10 mouse cellular contexts compared by ENCODE assay signal in the genomic region with DNA sequence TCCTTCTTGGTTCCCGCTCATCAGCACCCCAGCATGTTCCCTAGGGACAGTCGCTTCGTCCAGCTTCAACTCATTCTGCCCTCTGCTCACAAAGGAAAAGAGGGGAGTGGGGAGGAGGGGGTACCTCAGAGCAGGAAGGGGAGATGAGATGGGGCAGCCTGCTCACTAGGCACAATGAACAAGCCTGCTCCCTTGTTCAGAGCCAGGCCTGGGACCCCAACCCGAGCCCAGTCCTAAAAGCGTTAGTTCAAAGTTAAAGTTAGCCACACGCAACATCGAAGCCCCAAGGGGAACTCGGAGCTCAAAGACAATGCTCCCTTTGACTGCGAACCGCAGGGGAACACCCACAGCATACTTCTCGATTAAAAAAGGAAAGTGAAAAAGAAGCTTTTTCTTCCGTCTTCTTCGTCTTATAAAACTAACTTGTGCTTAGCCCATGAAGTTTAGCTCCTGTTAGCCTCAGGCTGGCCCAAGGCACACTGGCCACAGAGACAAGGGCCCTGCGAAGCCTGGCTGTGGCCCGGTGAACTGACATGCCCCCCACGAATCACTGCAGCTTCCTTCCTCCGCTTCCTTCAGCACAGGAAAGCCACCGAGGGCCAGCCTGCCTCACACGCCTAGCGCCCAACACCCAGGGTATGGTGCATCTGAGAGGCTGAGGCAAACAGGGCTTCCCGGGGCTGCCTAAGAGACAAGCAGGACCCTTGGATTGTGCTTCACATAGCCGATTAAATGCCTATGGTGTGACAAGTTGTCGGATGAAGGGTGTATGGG. TPM values are rescaled to one million over a fixed set of nuclear protein-coding genes. Genes with fewer than 3 reads are reported as not detected.
A peak's percentile ranks its signal among the peaks of the same experiment; 100 is the strongest.
DNase-seq lines count a peak whose midpoint lies in the region; ATAC-seq and TF ChIP-seq lines count a peak whose summit lies in the region.
"Had no signal": no experiment of that assay in that cellular context is flagged by ENCODE, and none has a peak within 500 bp of the region (broad histone marks: within the 10 kb centered on the region; RNA-seq: fewer than 3 reads in every experiment).

No protein-coding gene starts in this region.

- no peak for ATAC-seq in heart, embryonic 14.5 days (ENCODE audit: insufficient number of reproducible peaks, insufficient read depth, low FRiP score, low read depth)
- no peak for ATAC-seq in frontal cortex, adult (ENCODE audit: low TSS enrichment)
- ATAC-seq in midbrain, embryonic 14.5 days (ENCODE audit: low FRiP score, low TSS enrichment) = no peak

- H3K4me3 ChIP-seq in gastrocnemius, adult 2 months = peak overlapping the region; percentile 39
- no peak overlapping the region for H3K4me3 ChIP-seq in C2C12 (ENCODE audit: insufficient read depth, poor library complexity, severe bottlenecking)
- no peak overlapping the region for H3K4me3 ChIP-seq in heart, embryonic 14.5 days (ENCODE audit: control insufficient read depth in 1 of 2, insufficient read depth in 1 of 2, low read depth in 1 of 2, low read length in 2 of 2)
- no peak overlapping the region for H3K4me3 ChIP-seq in midbrain, embryonic 14.5 days (replicated peaks; ENCODE audit: low read depth, low read length)
- H3K4me3 ChIP-seq: left cerebral cortex, adult 2 months had no signal

- H3K27me3 ChIP-seq in C2C12 (ENCODE audit: control insufficient read depth, insufficient read depth, insufficient read length) = no peaks in the 10 kb centered on the region
- no peaks in the 10 kb centered on the region; the same call in 1 of the 2 replicates for H3K27me3 ChIP-seq in heart, embryonic 14.5 days (ENCODE audit: control insufficient read depth, insufficient read depth, low read length)
- no peaks in the 10 kb centered on the region for H3K27me3 ChIP-seq in midbrain, embryonic 14.5 days (ENCODE audit: control insufficient read depth, insufficient read depth, low read length)

- TF ChIP-seq CTCF in gastrocnemius, adult 2 months (IDR thresholded peaks at IDR 0.05) = no peak
- TF ChIP-seq CTCF in C2C12 (IDR thresholded peaks at IDR 0.05; ENCODE audit: control insufficient read depth, insufficient read depth, insufficient read length) = no peak

- no peaks in the 10 kb centered on the region for H3K79me3 ChIP-seq in C2C12 (ENCODE audit: low read depth)

- 47% methylated on average over 23 of the region's 23 CpGs for WGBS in heart, embryonic 14.5 days
- WGBS in midbrain, embryonic 14.5 days = 27% methylated on average over 23 of the region's 23 CpGs

- peak overlapping the region; percentile 26; the same call in 1 of the 2 replicates for H3K9ac ChIP-seq in heart, embryonic 14.5 days (ENCODE audit: low read length)
- no peak overlapping the region for H3K9ac ChIP-seq in midbrain, embryonic 14.5 days (replicated peaks; ENCODE audit: low read length)

- no peak for DNase-seq in gastrocnemius, adult 2 months
- DNase-seq in gastrocnemius, postnatal 36 days = no peak
- DNase-seq in lung, postnatal 36 days = peak; percentile 62
- no peak for DNase-seq in gastrocnemius, adult 8-10 months (ENCODE audit: low spot score in 2 of 2)
- DNase-seq in midbrain, embryonic 14.5 days = no peak
- DNase-seq: right cerebral cortex, postnatal 25 days had no signal

- H3K36me3 ChIP-seq in C2C12 (ENCODE audit: control insufficient read depth, insufficient read depth) = no peaks in the 10 kb centered on the region
- H3K36me3 ChIP-seq in heart, embryonic 14.5 days (ENCODE audit: control insufficient read depth, insufficient read depth, low read length) = 0 out of 2 replicates have a peak, but pooled peaks cover 5% of the 10 kb centered on the region
- no peaks in the 10 kb centered on the region for H3K36me3 ChIP-seq in midbrain, embryonic 14.5 days (ENCODE audit: control insufficient read depth, insufficient read depth, low read length)

- H3K9me3 ChIP-seq in heart, embryonic 14.5 days (ENCODE audit: control insufficient read depth, low read length) = no peaks in the 10 kb centered on the region
- no peaks in the 10 kb centered on the region for H3K9me3 ChIP-seq in midbrain, embryonic 14.5 days (ENCODE audit: control insufficient read depth, low read length)

- intact Hi-C loops in gastrocnemius, adult 2 months (cut with DNase I) = no loop called here
- intact Hi-C loops in gastrocnemius, postnatal 36 days (cut with DNase I) = no loop called here

- 0 out of 2 replicates have a peak overlapping the region, but pooled peaks have one; percentile 31 for H3K4me2 ChIP-seq in heart, embryonic 14.5 days (ENCODE audit: low read length)
- no peak overlapping the region for H3K4me2 ChIP-seq in midbrain, embryonic 14.5 days (ENCODE audit: low read length)

- H3K79me2 ChIP-seq in C2C12 (ENCODE audit: control insufficient read depth, insufficient read depth) = no peaks in the 10 kb centered on the region

- H3K4me1 ChIP-seq in heart, embryonic 14.5 days (ENCODE audit: control insufficient read depth in 2 of 2, insufficient read depth in 2 of 2, low read length in 2 of 2) = peaks cover 35 to 61% of the 10 kb centered on the region in 2 experiments
- H3K4me1 ChIP-seq in midbrain, embryonic 14.5 days (ENCODE audit: control insufficient read depth, insufficient read depth, low read length) = peaks cover 4% of the 10 kb centered on the region

- peak overlapping the region; percentile 5 for H3ac ChIP-seq in C2C12 (ENCODE audit: control insufficient read depth, insufficient read length, low read depth)

- H3K27ac ChIP-seq in gastrocnemius, adult 2 months = peak overlapping the region; percentile 63
- 0 out of 4 replicates have a peak overlapping the region, but pooled peaks of 1 of the 2 experiments have one; percentile 10 for H3K27ac ChIP-seq in heart, embryonic 14.5 days (replicated peaks in 1 of 2; ENCODE audit: control insufficient read depth in 1 of 2, insufficient read depth in 1 of 2, low read depth in 2 of 2, low read length in 2 of 2)
- H3K27ac ChIP-seq in midbrain, embryonic 14.5 days (replicated peaks; ENCODE audit: low read depth, low read length) = no peak overlapping the region
- H3K27ac ChIP-seq: left cerebral cortex, adult 2 months had no signal

TF ChIP-seq in C2C12, 6 proteins besides CTCF, POLR2A, EP300 and RAD21:
- no peak for TF ChIP-seq CEBPB (IDR thresholded peaks at IDR 0.05; ENCODE audit: low read depth)

RNA-seq across cellular contexts. Expression of a gene that starts 45.4 kb away (rescaled TPM):
- 1 to 10 TPM; 7.1 to 9.1 TPM for total RNA-seq in gastrocnemius, adult 2 months (2021)
- 10 to 100 TPM in 1 of 2 experiments, 1 to 10 TPM in 1; 5.3 to 10.4 TPM for total RNA-seq in gastrocnemius, postnatal 36 days (2021)
- 0.07 TPM for polyA plus RNA-seq in C2C12 (2012; fragmentation: generic; extraction: Trizol)
- polyA plus RNA-seq in heart, embryonic 14.5 days (2014; fragmentation: Nextera tagmentation; extraction: Ambion mirVana) = 13.0 and 13.2 TPM in 2 replicates
- total RNA-seq in gastrocnemius, adult 8-10 months (2022) = 10 to 100 TPM in 3 of 4 experiments, 1 to 10 TPM in 1; 7.8 to 13.6 (median 10.3) TPM
- 2.5 and 2.6 TPM in 2 replicates for polyA plus RNA-seq in midbrain, embryonic 14.5 days (2014; fragmentation: Nextera tagmentation; extraction: Ambion mirVana)
